Mouse (Mus musculus): ENCODE results near the gene Apbb1. TPM values are rescaled to one million over a fixed set of nuclear protein-coding genes. Genes with fewer than 3 reads are reported as not detected.

Apbb1 gene
- total RNA-seq, 2 experiments from 2014 or later, result 15.0 to 16.6 TPM

DNA sequence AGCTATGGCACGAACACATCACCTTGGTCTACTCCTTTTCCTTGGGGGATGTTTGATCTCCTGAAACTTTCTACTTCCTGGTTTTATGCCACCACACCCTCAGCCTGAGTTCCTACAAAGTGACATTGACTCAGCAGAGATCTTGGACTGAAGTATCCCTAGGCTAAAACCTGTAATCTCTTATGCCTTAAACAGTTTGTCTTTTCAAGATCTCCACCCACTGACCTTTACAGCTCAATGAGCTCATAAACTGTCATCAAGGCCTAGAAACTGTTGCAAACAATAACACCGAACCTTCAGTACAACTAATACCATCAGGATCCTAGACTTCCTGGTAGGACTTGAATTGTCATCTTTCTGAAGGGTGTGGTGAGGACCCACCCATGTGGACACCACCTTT, 57.2 kb downstream of the Apbb1 start:
- no peak for DNase-seq (ENCODE audit: low spot score in 2 of 2)

- DNase-seq (ENCODE audit: low spot score in 2 of 2), result no peak
These were observed 61.3 kb downstream of the Apbb1 start for GRCm38 (mm10) chr7:105520201-105520600.

DNA sequence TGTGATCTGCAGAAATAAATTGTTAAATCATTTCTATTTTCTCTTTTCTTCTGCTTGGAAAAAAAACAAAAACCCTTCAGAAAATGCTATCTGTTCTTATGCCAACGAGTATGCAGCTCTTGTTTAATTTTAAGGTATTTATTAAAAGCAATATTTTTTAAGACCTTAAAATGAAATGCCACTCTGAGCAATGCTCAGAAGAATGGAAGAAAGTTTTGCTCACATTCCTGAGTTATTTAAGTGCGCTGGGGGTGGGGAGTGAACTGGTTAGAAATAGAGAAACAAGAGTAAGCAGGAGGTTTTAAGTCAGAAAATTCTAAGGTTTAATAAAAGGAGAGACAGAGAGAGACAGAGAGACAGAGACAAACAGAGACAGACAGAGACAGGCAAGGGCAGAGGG, 61.7 kb downstream of the Apbb1 start:
- DNase-seq (ENCODE audit: low spot score in 2 of 2), result no peak

GRCm38 (mm10) chr7:105519336-105519735, 62.1 kb downstream of the Apbb1 start:
- DNase-seq (ENCODE audit: low spot score in 2 of 2), result no peak

DNA sequence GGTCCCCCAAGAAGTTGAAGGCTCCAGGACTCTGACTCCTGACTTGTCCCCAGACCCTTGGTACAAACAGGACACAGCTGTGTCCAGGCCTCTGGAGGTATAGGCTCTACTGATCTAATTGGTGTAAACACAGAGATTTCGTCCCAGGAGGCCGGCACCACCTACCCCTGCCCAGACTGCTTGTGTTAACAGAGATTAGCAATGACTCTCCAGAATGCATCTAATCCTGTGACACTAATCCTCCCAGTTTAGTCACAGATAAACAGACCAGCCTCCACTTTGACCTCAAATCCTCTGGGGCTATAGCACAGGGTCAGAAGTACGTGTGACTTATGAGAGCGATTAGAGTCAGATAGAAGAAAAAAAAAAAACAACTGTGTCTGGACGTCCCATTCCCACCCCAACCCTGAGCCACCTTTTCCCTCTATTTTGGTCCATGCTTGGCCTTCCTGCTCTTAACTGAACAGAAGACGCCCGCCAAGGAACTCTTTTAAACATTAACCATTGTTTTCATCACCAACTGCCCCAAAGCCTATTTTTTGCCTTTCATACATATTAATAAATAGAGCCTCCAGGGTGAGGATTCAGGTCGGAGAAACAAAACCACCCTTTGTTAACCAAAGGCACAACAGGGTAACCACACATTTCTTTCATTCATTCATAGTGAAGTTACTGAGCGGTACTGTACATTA, 64.6 kb downstream of the Apbb1 start:
- DNase-seq (ENCODE audit: low spot score in 2 of 2), result no peak

- peak; percentile 24 to 38 for DNase-seq (ENCODE audit: low spot score in 2 of 2)
These were observed 66.3 kb downstream of the Apbb1 start for GRCm38 (mm10) chr7:105515178-105515577.

GRCm38 (mm10) chr7:105514561-105514960, 66.9 kb downstream of the Apbb1 start:
- DNase-seq (ENCODE audit: low spot score in 2 of 2), result no peak

DNA sequence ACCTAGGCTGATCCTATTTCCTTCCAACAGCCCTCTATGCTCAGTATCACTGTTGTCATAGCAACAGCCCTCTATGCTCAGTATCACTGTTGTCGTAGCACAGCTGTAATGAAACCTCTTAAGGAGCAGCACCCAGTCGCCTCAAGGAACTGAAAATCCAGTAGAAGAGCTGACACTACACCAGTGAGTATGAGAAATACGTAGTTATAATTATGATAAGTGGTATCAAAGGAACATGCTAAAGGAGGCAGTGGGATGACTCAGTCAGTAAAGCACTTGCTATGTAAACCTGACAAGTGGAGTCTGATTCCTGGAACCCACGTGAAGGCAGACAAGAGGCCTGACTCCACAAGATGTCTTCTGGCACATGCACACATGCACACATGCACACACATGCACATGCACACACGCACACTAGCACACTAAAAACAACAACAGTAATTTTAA, 67.6 kb downstream of the Apbb1 start:
- no peak for DNase-seq (ENCODE audit: low spot score in 2 of 2)

- DNase-seq (ENCODE audit: low spot score in 2 of 2), result no peak
These were observed 71.3 kb downstream of the Apbb1 start for GRCm38 (mm10) chr7:105510143-105510542.

Other genes starting within 250 kb of the Apbb1 start
- not detected for gene Olfr690, start 247.5 kb downstream of the Apbb1 start, total RNA-seq (2021)
- not detected for gene Olfr691, start 239.4 kb downstream of the Apbb1 start, total RNA-seq (2021)
- gene Olfr692, start 213.4 kb downstream of the Apbb1 start, total RNA-seq (2021), result not detected
- gene Gm5901, start 206.6 kb downstream of the Apbb1 start, total RNA-seq (2021), result not detected
- gene Fam160a2, start 181.6 kb downstream of the Apbb1 start, total RNA-seq (2021), result 10 to 100 TPM; 21.0 to 24.9 TPM
- gene Cnga4, start 177.1 kb downstream of the Apbb1 start, total RNA-seq (2021), result not detected
- not detected for gene Cckbr, start 155.9 kb downstream of the Apbb1 start, total RNA-seq (2021)
- 10 to 100 TPM; 63.8 to 65.3 TPM for gene Cavin3, start 99.4 kb downstream of the Apbb1 start, total RNA-seq (2021)
- gene Smpd1, start 27.3 kb downstream of the Apbb1 start, total RNA-seq (2021), result 10 to 100 TPM; 36.3 to 39.2 TPM
- 1 to 10 TPM in 1 of 2 experiments, under 1 TPM in 1; 0.66 to 9.8 TPM for gene Hpx, start 18.5 kb upstream of the Apbb1 start, total RNA-seq (2021)
- 10 to 100 TPM; 26.2 to 34.9 TPM for gene Trim3, start 51.9 kb upstream of the Apbb1 start, total RNA-seq (2021)
- 10 to 100 TPM; 78.9 to 88.0 TPM for gene Timm10b, start 58.4 kb upstream of the Apbb1 start, total RNA-seq (2021)
- gene Arfip2, start 58.8 kb upstream of the Apbb1 start, total RNA-seq (2021), result 10 to 100 TPM; 39.9 to 41.7 TPM
- 1 to 10 TPM; 2.8 to 4.0 TPM for gene Gm45799, start 58.9 kb upstream of the Apbb1 start, total RNA-seq (2021)
- gene Dnhd1, start 69.2 kb upstream of the Apbb1 start, total RNA-seq (2021), result 1 to 10 TPM; 2.2 to 3.0 TPM
- gene Ilk, start 154.9 kb upstream of the Apbb1 start, total RNA-seq (2021), result 100 to 1,000 TPM; 186 to 188 TPM
- 10 to 100 TPM; 14.5 to 16.9 TPM for gene Rrp8, start 155.7 kb upstream of the Apbb1 start, total RNA-seq (2021)
- gene Taf10, start 162.7 kb upstream of the Apbb1 start, total RNA-seq (2021), result 10 to 100 TPM; 85.8 to 98.7 TPM
- 10 to 100 TPM; 37.6 to 42.6 TPM for gene Tpp1, start 170.6 kb upstream of the Apbb1 start, total RNA-seq (2021)
- 10 to 100 TPM; 40.9 to 42.5 TPM for gene Dchs1, start 206.0 kb upstream of the Apbb1 start, total RNA-seq (2021)
- gene Mrpl17, start 229.4 kb upstream of the Apbb1 start, total RNA-seq (2021), result 100 to 1,000 TPM; 177 to 182 TPM

Data from gastrocnemius, postnatal 4 days (tissue).